Mouse (Mus musculus) hindbrain, postnatal 0 days (tissue): ENCODE measurements around the gene Ankrd28. TPM values are rescaled to one million over a fixed set of nuclear protein-coding genes. Genes with fewer than 3 reads are reported as not detected.

Source experiments
- ATAC-seq: fragments of 200-750 bp; cut with Nextera tagmentation; 2 replicates; pipeline ENCODE4 v1.8.0; 2017; ENCODE audit warnings: mild to moderate bottlenecking, moderate TSS enrichment, moderate library complexity
- DNase-seq: peaks from one replicate; pipeline ENCODE4 v3.0.0-alpha.2; 2015; ENCODE audit warnings: low spot score
- H3K27ac ChIP-seq: fragments of 300-500 bp; sonication (generic); 2 replicates; pipeline ENCODE4 v1.5.1; 2014; ENCODE audit warnings: mild to moderate bottlenecking
- H3K27me3 ChIP-seq: fragments of 300-500 bp; sonication (generic); 2 replicates; pipeline ENCODE4 v1.6.1; 2014; ENCODE audit warnings: low read length, mixed read lengths; ENCODE audit not compliant: insufficient read depth
- H3K36me3 ChIP-seq: fragments of 300-500 bp; sonication (generic); 2 replicates; pipeline ENCODE4 v1.6.1; 2014; ENCODE audit warnings: low read length, mixed read lengths; ENCODE audit not compliant: insufficient read depth
- H3K4me1 ChIP-seq: fragments of 300-500 bp; sonication (generic); 2 replicates; pipeline ENCODE4 v1.6.1; 2014; ENCODE audit warnings: antibody characterized with exemption, low read length, mixed read lengths; ENCODE audit not compliant: insufficient read depth
- H3K4me2 ChIP-seq: fragments of 300-500 bp; sonication (generic); 2 replicates; pipeline ENCODE4 v1.6.1; 2014; ENCODE audit warnings: low read depth, mild to moderate bottlenecking, low read length, moderate library complexity, mixed read lengths
- H3K4me3 ChIP-seq: fragments of 300-500 bp; sonication (generic); 2 replicates; pipeline ENCODE4 v1.5.1; 2014; ENCODE audit warnings: low read length
- H3K9ac ChIP-seq: fragments of 300-500 bp; sonication (generic); replicated peaks from 2 replicates; pipeline ENCODE4 v1.6.1; 2014; ENCODE audit warnings: mild to moderate bottlenecking, low read length, moderate library complexity, mixed read lengths
- H3K9me3 ChIP-seq: fragments of 300-500 bp; sonication (generic); 2 replicates; pipeline ENCODE4 v1.6.1; 2016; ENCODE audit warnings: low read length, mixed read lengths
- CTCF ChIP-seq: IDR thresholded peaks from 2 replicates; pipeline ENCODE4 v1.5.1; 2016; ENCODE audit warnings: antibody characterized with exemption, control low read depth, low read depth
- WGBS: fragments of 180-500 bp; shearing (Covaris S2); extraction: QIAGEN DNeasy Blood & Tissue Kit; methylation state at CpG from one replicate; pipeline ENCODE4 v1.1.7; 2014; 5-methylcytosine and 5-hydroxymethylcytosine counted together
- polyA plus RNA-seq: library from polyadenylated mRNA; unstranded; fragments of >200 nt; fragmentation: Nextera tagmentation; extraction: Ambion mirVana; gene quantifications from 2 replicates; pipeline ENCODE4 v1.2.1, GENCODE M21; 2015
- total RNA-seq: library from RNA; depleted of rRNA; stranded (reverse); fragments of >200 nt; gene quantifications from 2 replicates; pipeline ENCODE4 v1.2.3, GENCODE M21; 2014; rRNA removed

Ankrd28 gene
- total and polyA plus RNA-seq, 2 experiments from 2014 or later = 8.1 to 24.9 TPM

- Histone ChIP-seq H3K27me3 (no peaks in the 10 kb centered on the region), H3K4me3 (no peak overlapping the region), H3K4me1 (peaks cover 4% of the 10 kb centered on the region; the same call in 1 of the 2 replicates), H3K9me3 (no peaks in the 10 kb centered on the region), H3K4me2 (no peak overlapping the region), H3K27ac (no peak overlapping the region), H3K9ac (no peak overlapping the region), H3K36me3 (no peaks in the 10 kb centered on the region)
- WGBS = 83% methylated on average over 14 of the region's 14 CpGs
- ATAC-seq (no peak), DNase-seq (no peak)
- no peak for TF ChIP-seq CTCF
Measured at GRCm38 (mm10) chr14:31653101-31653875, 177.2 kb downstream of the Ankrd28 start.

GRCm38 (mm10) chr14:31652624-31653023, 177.8 kb downstream of the Ankrd28 start:
- no peak overlapping the region for H3K4me3 ChIP-seq
- H3K4me2 ChIP-seq = no peak overlapping the region
- H3K27ac ChIP-seq = no peak overlapping the region
- no peak for DNase-seq
- WGBS = 89% methylated on average over 1 of the region's 1 CpGs
- no peak for ATAC-seq
- H3K9me3 ChIP-seq = no peaks in the 10 kb centered on the region
- no peaks in the 10 kb centered on the region for H3K4me1 ChIP-seq
- H3K27me3 ChIP-seq = no peaks in the 10 kb centered on the region
- H3K36me3 ChIP-seq = no peaks in the 10 kb centered on the region
- H3K9ac ChIP-seq = no peak overlapping the region
- TF ChIP-seq CTCF = no peak

- 73% methylated on average over 5 of the region's 5 CpGs for WGBS
- H3K4me3 ChIP-seq = no peak overlapping the region
- H3K36me3 ChIP-seq = no peaks in the 10 kb centered on the region
- ATAC-seq = no peak
- no peak overlapping the region for H3K27ac ChIP-seq
- no peaks in the 10 kb centered on the region for H3K4me1 ChIP-seq
- no peak for TF ChIP-seq CTCF
- H3K9ac ChIP-seq = no peak overlapping the region
- no peaks in the 10 kb centered on the region for H3K9me3 ChIP-seq
- H3K27me3 ChIP-seq = no peaks in the 10 kb centered on the region
- H3K4me2 ChIP-seq = no peak overlapping the region
- no peak for DNase-seq
Measured at GRCm38 (mm10) chr14:31652106-31652505, 178.3 kb downstream of the Ankrd28 start.

- Histone ChIP-seq H3K9me3 (no peaks in the 10 kb centered on the region), H3K27me3 (no peaks in the 10 kb centered on the region), H3K36me3 (no peaks in the 10 kb centered on the region), H3K4me3 (no peak overlapping the region), H3K4me1 (no peaks in the 10 kb centered on the region), H3K4me2 (no peak overlapping the region), H3K9ac (no peak overlapping the region), H3K27ac (no peak overlapping the region)
- ATAC-seq (no peak), DNase-seq (no peak)
- no peak for TF ChIP-seq CTCF
- WGBS = 92% methylated on average over 7 of the region's 7 CpGs
Measured at GRCm38 (mm10) chr14:31651206-31651605, 179.2 kb downstream of the Ankrd28 start.

GRCm38 (mm10) chr14:31650347-31650746, 180.1 kb downstream of the Ankrd28 start:
- H3K9ac ChIP-seq = no peak overlapping the region
- H3K4me3 ChIP-seq = no peak overlapping the region
- TF ChIP-seq CTCF = peak; percentile 44
- no peak overlapping the region for H3K27ac ChIP-seq
- no peaks in the 10 kb centered on the region for H3K27me3 ChIP-seq
- 95% methylated on average over 3 of the region's 3 CpGs for WGBS
- no peaks in the 10 kb centered on the region for H3K4me1 ChIP-seq
- DNase-seq = no peak
- H3K4me2 ChIP-seq = no peak overlapping the region
- H3K36me3 ChIP-seq = no peaks in the 10 kb centered on the region
- no peak for ATAC-seq
- no peaks in the 10 kb centered on the region for H3K9me3 ChIP-seq

Other genes starting within 250 kb of the Ankrd28 start
- 0.47 and 0.63 TPM in 2 replicates for gene Colq, start 239.3 kb downstream of the Ankrd28 start, total RNA-seq
- gene Colq, start 239.3 kb downstream of the Ankrd28 start, polyA plus RNA-seq = 0.79 and 0.80 TPM in 2 replicates
- gene Gm49387, start 189.8 kb downstream of the Ankrd28 start, total RNA-seq = not detected in 2 replicates
- 1.2 TPM in 1 of 2 replicates, not detected in the other for gene Gm49387, start 189.8 kb downstream of the Ankrd28 start, polyA plus RNA-seq
- gene Btd, start 189.6 kb downstream of the Ankrd28 start, total RNA-seq = 30.8 and 42.4 TPM in 2 replicates
- gene Btd, start 189.6 kb downstream of the Ankrd28 start, polyA plus RNA-seq = 22.4 and 24.5 TPM in 2 replicates
- gene Hacl1, start 189.4 kb downstream of the Ankrd28 start, total RNA-seq = 6.3 and 12.8 TPM in 2 replicates
- 10.9 and 11.3 TPM in 2 replicates for gene Hacl1, start 189.4 kb downstream of the Ankrd28 start, polyA plus RNA-seq
- gene Galnt15, start 198.3 kb upstream of the Ankrd28 start, total RNA-seq = 3.3 and 5.1 TPM in 2 replicates
- gene Galnt15, start 198.3 kb upstream of the Ankrd28 start, polyA plus RNA-seq = 1.8 and 2.4 TPM in 2 replicates